Mouse (Mus musculus): ENCODE measurements around the gene Exoc4. TPM values are rescaled to one million over a fixed set of nuclear protein-coding genes. Genes with fewer than 3 reads are reported as not detected.

The Exoc4 gene
- polyA plus RNA-seq, 1 experiment = 40.1 TPM

GRCm38 (mm10) chr6:33440508-33440907 is 191.6 kb downstream of the Exoc4 start:
- no peak overlapping the region for H3K4me2 ChIP-seq (ENCODE audit: low read depth)
- TF ChIP-seq USF1 (IDR thresholded peaks at IDR 0.05; ENCODE audit: low read depth) (no peak), POLR2A (IDR thresholded peaks at IDR 0.05; ENCODE audit: insufficient read length, low read depth) (no peak), MAX (IDR thresholded peaks at IDR 0.05; ENCODE audit: low read depth) (no peak), SRF (IDR thresholded peaks at IDR 0.05; ENCODE audit: control insufficient read depth, insufficient read length, low read depth) (no peak), CEBPB (IDR thresholded peaks at IDR 0.05; ENCODE audit: insufficient read depth, poor library complexity, severe bottlenecking) (no peak), POLR2AphosphoS2 (IDR thresholded peaks at IDR 0.05; ENCODE audit: insufficient read length, low read depth) (no peak), MYOG (IDR thresholded peaks at IDR 0.05; ENCODE audit: control insufficient read depth in 1 of 3, insufficient read depth in 1 of 3, insufficient read length in 2 of 3, low read depth in 2 of 3) (no peak), TCF3 (IDR thresholded peaks at IDR 0.05; ENCODE audit: insufficient read length, low read depth) (no peak), TCF12 (IDR thresholded peaks at IDR 0.05; ENCODE audit: insufficient read depth, poor library complexity, severe bottlenecking) (no peak), MYOD1 (IDR thresholded peaks at IDR 0.05; ENCODE audit: control insufficient read depth in 1 of 3, insufficient read length in 2 of 3, low read depth in 2 of 3) (no peak), REST (IDR thresholded peaks at IDR 0.05; ENCODE audit: insufficient read depth, insufficient read length) (no peak), E2F4 (IDR thresholded peaks at IDR 0.05; ENCODE audit: insufficient read depth) (no peak)
- no peak overlapping the region for H3K4me3 ChIP-seq
- no peaks in the 10 kb centered on the region for H3K79me2 ChIP-seq (ENCODE audit: control insufficient read depth, insufficient read depth)
- H3K36me3 ChIP-seq (ENCODE audit: control insufficient read depth, insufficient read depth) = no peaks in the 10 kb centered on the region
- H3ac ChIP-seq (ENCODE audit: control insufficient read depth, insufficient read length) = no peak overlapping the region
- no peaks in the 10 kb centered on the region for H3K27me3 ChIP-seq (ENCODE audit: control insufficient read depth, insufficient read depth, insufficient read length)

- no peaks in the 10 kb centered on the region for H3K36me3 ChIP-seq (ENCODE audit: control insufficient read depth, insufficient read depth)
- no peaks in the 10 kb centered on the region for H3K27me3 ChIP-seq (ENCODE audit: control insufficient read depth, insufficient read depth, insufficient read length)
- no peak for TF ChIP-seq MAX (IDR thresholded peaks at IDR 0.05; ENCODE audit: low read depth)
- no peak overlapping the region for H3K4me3 ChIP-seq
- H3K4me2 ChIP-seq (ENCODE audit: low read depth) = no peak overlapping the region
- no peaks in the 10 kb centered on the region for H3K79me2 ChIP-seq (ENCODE audit: control insufficient read depth, insufficient read depth)
- no peak overlapping the region for H3ac ChIP-seq (ENCODE audit: control insufficient read depth, insufficient read length)
Measured at GRCm38 (mm10) chr6:33453810-33454209, 204.9 kb downstream of the Exoc4 start.

- TF ChIP-seq SRF (IDR thresholded peaks at IDR 0.05; ENCODE audit: control insufficient read depth, insufficient read length, low read depth) (no peak), MYOG (IDR thresholded peaks at IDR 0.05; ENCODE audit: control insufficient read depth in 1 of 3, insufficient read depth in 1 of 3, insufficient read length in 2 of 3, low read depth in 2 of 3) (no peak), E2F4 (IDR thresholded peaks at IDR 0.05; ENCODE audit: insufficient read depth) (no peak), REST (IDR thresholded peaks at IDR 0.05; ENCODE audit: insufficient read depth, insufficient read length) (no peak), CEBPB (IDR thresholded peaks at IDR 0.05; ENCODE audit: insufficient read depth, poor library complexity, severe bottlenecking) (no peak), TCF12 (IDR thresholded peaks at IDR 0.05; ENCODE audit: insufficient read depth, poor library complexity, severe bottlenecking) (no peak), MAX (IDR thresholded peaks at IDR 0.05; ENCODE audit: low read depth) (no peak), POLR2AphosphoS2 (IDR thresholded peaks at IDR 0.05; ENCODE audit: insufficient read length, low read depth) (no peak), TCF3 (IDR thresholded peaks at IDR 0.05; ENCODE audit: insufficient read length, low read depth) (no peak), USF1 (IDR thresholded peaks at IDR 0.05; ENCODE audit: low read depth) (no peak), POLR2A (IDR thresholded peaks at IDR 0.05; ENCODE audit: insufficient read length, low read depth) (no peak), MYOD1 (IDR thresholded peaks at IDR 0.05; ENCODE audit: control insufficient read depth in 1 of 3, insufficient read length in 2 of 3, low read depth in 2 of 3) (no peak)
- Histone ChIP-seq H3K4me2 (ENCODE audit: low read depth) (no peak overlapping the region), H3K79me2 (ENCODE audit: control insufficient read depth, insufficient read depth) (no peaks in the 10 kb centered on the region), H3K4me3 (no peak overlapping the region), H3K36me3 (ENCODE audit: control insufficient read depth, insufficient read depth) (no peaks in the 10 kb centered on the region), H3K27me3 (ENCODE audit: control insufficient read depth, insufficient read depth, insufficient read length) (no peaks in the 10 kb centered on the region), H3ac (ENCODE audit: control insufficient read depth, insufficient read length) (no peak overlapping the region)
Measured at GRCm38 (mm10) chr6:33454354-33454753, 205.5 kb downstream of the Exoc4 start.

GRCm38 (mm10) chr6:33455238-33455637 is 206.4 kb downstream of the Exoc4 start:
- H3K79me2 ChIP-seq (ENCODE audit: control insufficient read depth, insufficient read depth) = no peaks in the 10 kb centered on the region
- no peak overlapping the region for H3K4me2 ChIP-seq (ENCODE audit: low read depth)
- H3K36me3 ChIP-seq (ENCODE audit: control insufficient read depth, insufficient read depth) = no peaks in the 10 kb centered on the region
- H3K4me3 ChIP-seq = no peak overlapping the region
- no peak for TF ChIP-seq E2F4 (IDR thresholded peaks at IDR 0.05; ENCODE audit: insufficient read depth)
- TF ChIP-seq MYOD1 (IDR thresholded peaks at IDR 0.05; ENCODE audit: control insufficient read depth in 1 of 3, insufficient read length in 2 of 3, low read depth in 2 of 3) = no peak
- TF ChIP-seq REST (IDR thresholded peaks at IDR 0.05; ENCODE audit: insufficient read depth, insufficient read length) = no peak
- TF ChIP-seq MAX (IDR thresholded peaks at IDR 0.05; ENCODE audit: low read depth) = no peak
- TF ChIP-seq POLR2AphosphoS2 (IDR thresholded peaks at IDR 0.05; ENCODE audit: insufficient read length, low read depth) = no peak
- no peak for TF ChIP-seq SRF (IDR thresholded peaks at IDR 0.05; ENCODE audit: control insufficient read depth, insufficient read length, low read depth)
- no peak for TF ChIP-seq POLR2A (IDR thresholded peaks at IDR 0.05; ENCODE audit: insufficient read length, low read depth)
- TF ChIP-seq TCF3 (IDR thresholded peaks at IDR 0.05; ENCODE audit: insufficient read length, low read depth) = no peak
- TF ChIP-seq MYOG (IDR thresholded peaks at IDR 0.05; ENCODE audit: control insufficient read depth in 1 of 3, insufficient read depth in 1 of 3, insufficient read length in 2 of 3, low read depth in 2 of 3) = no peak
- TF ChIP-seq USF1 (IDR thresholded peaks at IDR 0.05; ENCODE audit: low read depth) = no peak
- no peak for TF ChIP-seq TCF12 (IDR thresholded peaks at IDR 0.05; ENCODE audit: insufficient read depth, poor library complexity, severe bottlenecking)
- no peak for TF ChIP-seq CEBPB (IDR thresholded peaks at IDR 0.05; ENCODE audit: insufficient read depth, poor library complexity, severe bottlenecking)
- H3ac ChIP-seq (ENCODE audit: control insufficient read depth, insufficient read length) = no peak overlapping the region
- no peaks in the 10 kb centered on the region for H3K27me3 ChIP-seq (ENCODE audit: control insufficient read depth, insufficient read depth, insufficient read length)

- Histone ChIP-seq H3K36me3 (ENCODE audit: control insufficient read depth, insufficient read depth) (no peaks in the 10 kb centered on the region), H3K4me3 (no peak overlapping the region), H3ac (ENCODE audit: control insufficient read depth, insufficient read length) (no peak overlapping the region), H3K79me2 (ENCODE audit: control insufficient read depth, insufficient read depth) (no peaks in the 10 kb centered on the region), H3K4me2 (ENCODE audit: low read depth) (no peak overlapping the region), H3K27me3 (ENCODE audit: control insufficient read depth, insufficient read depth, insufficient read length) (no peaks in the 10 kb centered on the region)
- TF ChIP-seq POLR2AphosphoS2 (IDR thresholded peaks at IDR 0.05; ENCODE audit: insufficient read length, low read depth) = no peak
- TF ChIP-seq E2F4 (IDR thresholded peaks at IDR 0.05; ENCODE audit: insufficient read depth) = no peak
- no peak for TF ChIP-seq POLR2A (IDR thresholded peaks at IDR 0.05; ENCODE audit: insufficient read length, low read depth)
- TF ChIP-seq MYOG (IDR thresholded peaks at IDR 0.05; ENCODE audit: control insufficient read depth in 1 of 3, insufficient read depth in 1 of 3, insufficient read length in 2 of 3, low read depth in 2 of 3) = no peak
- TF ChIP-seq TCF3 (IDR thresholded peaks at IDR 0.05; ENCODE audit: insufficient read length, low read depth) = no peak
- TF ChIP-seq REST (IDR thresholded peaks at IDR 0.05; ENCODE audit: insufficient read depth, insufficient read length) = no peak
- no peak for TF ChIP-seq MYOD1 (IDR thresholded peaks at IDR 0.05; ENCODE audit: control insufficient read depth in 1 of 3, insufficient read length in 2 of 3, low read depth in 2 of 3)
- no peak for TF ChIP-seq USF1 (IDR thresholded peaks at IDR 0.05; ENCODE audit: low read depth)
- TF ChIP-seq CEBPB (IDR thresholded peaks at IDR 0.05; ENCODE audit: insufficient read depth, poor library complexity, severe bottlenecking) = no peak
- TF ChIP-seq TCF12 (IDR thresholded peaks at IDR 0.05; ENCODE audit: insufficient read depth, poor library complexity, severe bottlenecking) = no peak
- no peak for TF ChIP-seq MAX (IDR thresholded peaks at IDR 0.05; ENCODE audit: low read depth)
- TF ChIP-seq SRF (IDR thresholded peaks at IDR 0.05; ENCODE audit: control insufficient read depth, insufficient read length, low read depth) = no peak
Measured at GRCm38 (mm10) chr6:33464862-33465261, 216.0 kb downstream of the Exoc4 start.
